Mouse (Mus musculus): Measurements from ENCODE around the gene Pih1d1.

- TF ChIP-seq CTCF (IDR thresholded peaks at IDR 0.05; ENCODE audit: extremely low read depth, insufficient read depth, insufficient read length, insufficient replicate concordance) (peak; percentile 95), POLR2A (IDR thresholded peaks at IDR 0.05; ENCODE audit: low read depth, low read length) (no peak)
Observed at GRCm38 (mm10) chr7:45161612-45162473, 7.7 kb downstream of the Pih1d1 start.
